Comparison of ENCODE assay signal across 16 mouse cellular contexts in the genomic region with DNA sequence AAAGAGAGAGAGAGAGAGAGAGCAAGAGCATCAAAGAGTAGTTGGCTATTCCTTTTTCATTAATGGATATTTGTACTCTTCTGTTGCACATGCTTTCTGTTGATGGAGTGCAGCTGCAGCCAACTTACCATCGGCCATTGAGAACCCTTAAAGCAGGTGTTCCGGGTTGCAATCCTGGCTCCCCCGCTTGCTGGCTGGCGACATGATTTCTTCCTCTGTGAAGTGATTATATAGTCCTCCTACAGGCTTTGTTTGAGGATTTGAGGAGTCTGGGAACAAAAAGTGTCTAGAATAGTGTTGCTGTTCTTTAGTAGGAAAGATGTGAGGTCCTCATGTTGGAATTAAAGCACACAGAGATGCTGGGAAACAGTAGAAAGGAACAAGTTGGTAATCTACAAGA.
"Had no signal": no experiment of that assay in that cellular context is flagged by ENCODE, and none has a peak within 500 bp of the region (broad histone marks: within the 10 kb centered on the region; RNA-seq: fewer than 3 reads in every experiment).

No protein-coding gene starts in this region.

- H3K27ac ChIP-seq: limb, embryonic 12.5 days; limb, embryonic 15.5 days; liver, embryonic 14.5 days; lung, embryonic 15.5 days; midbrain, embryonic 10.5 days; midbrain, embryonic 13.5 days; neural tube, embryonic 13.5 days had no signal

- H3K9me3 ChIP-seq: limb, embryonic 15.5 days; lung, embryonic 15.5 days; midbrain, embryonic 10.5 days; midbrain, embryonic 13.5 days; neural tube, embryonic 13.5 days had no signal

- H3K4me3 ChIP-seq: limb, embryonic 12.5 days; limb, embryonic 15.5 days; lung, embryonic 15.5 days; megakaryocyte, embryonic 14.5 days; midbrain, embryonic 10.5 days; midbrain, embryonic 13.5 days; myocyte; neural tube, embryonic 13.5 days had no signal

- ATAC-seq: liver, postnatal 0 days; midbrain, embryonic 13.5 days; midbrain, embryonic 16.5 days had no signal

- H3K4me2 ChIP-seq: limb, embryonic 12.5 days; limb, embryonic 15.5 days; liver, embryonic 11.5 days; lung, embryonic 15.5 days; midbrain, embryonic 13.5 days; neural tube, embryonic 13.5 days had no signal

- DNase-seq: kidney, adult 2 months; left cerebral cortex, postnatal 4 days; liver, postnatal 0 days; right cerebral cortex, postnatal 4 days; thymus, postnatal 25 days had no signal

- H3K9ac ChIP-seq: limb, embryonic 12.5 days; limb, embryonic 15.5 days; liver, embryonic 14.5 days; liver, postnatal 0 days; lung, embryonic 15.5 days; midbrain, embryonic 13.5 days; neural tube, embryonic 13.5 days had no signal

- H3K36me3 ChIP-seq: midbrain, embryonic 10.5 days; midbrain, embryonic 13.5 days had no signal

- H3K27me3 ChIP-seq: limb, embryonic 12.5 days; limb, embryonic 15.5 days; lung, embryonic 15.5 days; midbrain, embryonic 13.5 days; neural tube, embryonic 13.5 days had no signal

- H3K4me1 ChIP-seq: limb, embryonic 12.5 days; lung, embryonic 15.5 days; megakaryocyte, embryonic 14.5 days; midbrain, embryonic 10.5 days; midbrain, embryonic 13.5 days; neural tube, embryonic 13.5 days had no signal
